Mouse (Mus musculus): ENCODE results near the gene Olfr770.

GRCm38 (mm10) chr10:129164651-129165050, 25.9 kb upstream of the Olfr770 start, which contains the start of gene Olfr771:
- no peak for TF ChIP-seq CTCF (IDR thresholded peaks at IDR 0.05; ENCODE audit: control insufficient read depth, insufficient read depth, insufficient read length)
- no peak for TF ChIP-seq MAX (IDR thresholded peaks at IDR 0.05)
- TF ChIP-seq USF1 (IDR thresholded peaks at IDR 0.05; ENCODE audit: low read depth): no peak
- TF ChIP-seq CEBPB (IDR thresholded peaks at IDR 0.05; ENCODE audit: low read depth): no peak
- TF ChIP-seq MYOG (IDR thresholded peaks at IDR 0.05; ENCODE audit: control insufficient read depth, extremely low read depth, insufficient read length): no peak

Measured in C2C12 (cell line).